Mouse (Mus musculus): ENCODE data around the gene Eif4e1b. TPM values are rescaled to one million over a fixed set of nuclear protein-coding genes. Genes with fewer than 3 reads are reported as not detected.

Eif4e1b gene
- polyA plus RNA-seq, 1 experiment from 2014 or later, result not detected

GRCm38 (mm10) chr13:54792259-54793230 lies 8.7 kb downstream of the Eif4e1b start:
- no peak for ATAC-seq (ENCODE audit: insufficient number of reproducible peaks, insufficient read depth, low FRiP score, low TSS enrichment, low read depth)
- H3K4me2 ChIP-seq, result no peak overlapping the region
- H3K27ac ChIP-seq, result no peak overlapping the region
- H3K9ac ChIP-seq (replicated peaks), result no peak overlapping the region
- WGBS, result 14% methylated on average over 21 of the region's 21 CpGs
- H3K27me3 ChIP-seq, result peaks cover 82% of the 10 kb centered on the region
- H3K9me3 ChIP-seq, result no peaks in the 10 kb centered on the region
- no peaks in the 10 kb centered on the region for H3K36me3 ChIP-seq
- H3K4me1 ChIP-seq (replicated peaks), result peaks cover 17% of the 10 kb centered on the region
- no peak overlapping the region for H3K4me3 ChIP-seq (replicated peaks)

- peaks cover 15% of the 10 kb centered on the region for H3K4me1 ChIP-seq (replicated peaks)
- WGBS, result 65% methylated on average over 16 of the region's 16 CpGs
- H3K9me3 ChIP-seq, result no peaks in the 10 kb centered on the region
- no peak overlapping the region for H3K4me2 ChIP-seq
- no peaks in the 10 kb centered on the region for H3K36me3 ChIP-seq
- H3K9ac ChIP-seq (replicated peaks), result no peak overlapping the region
- H3K27ac ChIP-seq, result no peak overlapping the region
- H3K27me3 ChIP-seq, result peaks cover 82% of the 10 kb centered on the region
- ATAC-seq (ENCODE audit: insufficient number of reproducible peaks, insufficient read depth, low FRiP score, low TSS enrichment, low read depth), result no peak
- no peak overlapping the region for H3K4me3 ChIP-seq (replicated peaks)
Observed at GRCm38 (mm10) chr13:54794002-54794577, 10.3 kb downstream of the Eif4e1b start.

DNA sequence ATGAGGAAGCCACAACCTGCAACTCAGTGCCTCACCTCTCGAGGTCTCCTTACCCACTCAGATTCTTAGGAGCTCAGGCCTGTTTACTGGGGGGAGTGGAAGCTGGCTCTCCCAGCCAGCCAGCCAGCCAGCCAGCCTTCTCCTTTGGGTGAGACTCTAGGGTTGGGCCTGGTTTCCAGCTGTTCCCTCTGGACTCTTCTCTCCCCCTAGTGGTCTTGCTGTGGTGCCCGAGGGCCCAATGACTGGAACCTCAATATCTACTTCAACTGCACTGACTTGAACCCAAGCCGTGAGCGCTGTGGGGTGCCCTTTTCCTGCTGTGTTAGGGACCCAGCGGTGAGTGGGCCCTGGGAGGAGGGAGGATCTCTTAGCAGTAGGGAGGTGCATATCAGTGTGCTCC lies 11.0 kb downstream of the Eif4e1b start:
- Histone ChIP-seq H3K4me2 (no peak overlapping the region), H3K4me3 (replicated peaks) (no peak overlapping the region), H3K27me3 (peaks cover 74% of the 10 kb centered on the region), H3K9me3 (no peaks in the 10 kb centered on the region), H3K4me1 (replicated peaks) (peaks cover 9% of the 10 kb centered on the region), H3K27ac (no peak overlapping the region), H3K36me3 (no peaks in the 10 kb centered on the region), H3K9ac (replicated peaks) (no peak overlapping the region)
- WGBS, result 49% methylated on average over 5 of the region's 5 CpGs
- no peak for ATAC-seq (ENCODE audit: insufficient number of reproducible peaks, insufficient read depth, low FRiP score, low TSS enrichment, low read depth)

DNA sequence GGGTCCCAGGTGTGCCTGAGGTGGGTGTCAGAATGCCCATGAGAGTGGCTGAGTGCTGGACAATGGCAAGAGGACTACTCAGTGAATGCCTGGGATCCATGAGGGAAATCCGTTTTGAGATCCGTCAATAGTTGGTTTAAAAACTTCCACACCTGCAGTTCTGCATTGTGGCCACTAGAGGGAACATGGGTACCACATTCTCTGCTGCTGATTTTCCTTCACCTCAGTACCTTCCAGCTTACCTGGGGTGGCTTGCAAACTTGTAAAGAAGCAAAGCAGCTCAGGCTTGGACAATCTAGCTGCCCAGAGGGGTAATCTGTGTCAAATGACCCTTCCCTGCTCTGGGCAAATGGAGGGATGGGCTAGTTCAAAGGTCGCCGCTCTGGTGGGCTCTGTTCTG lies 13.6 kb downstream of the Eif4e1b start:
- Histone ChIP-seq H3K9ac (replicated peaks) (no peak overlapping the region), H3K4me2 (no peak overlapping the region), H3K36me3 (no peaks in the 10 kb centered on the region), H3K27me3 (peaks cover 49% of the 10 kb centered on the region), H3K27ac (no peak overlapping the region), H3K4me1 (replicated peaks) (0 out of 2 replicates have a peak, but pooled peaks cover 4% of the 10 kb centered on the region), H3K4me3 (replicated peaks) (no peak overlapping the region), H3K9me3 (no peaks in the 10 kb centered on the region)
- ATAC-seq (ENCODE audit: insufficient number of reproducible peaks, insufficient read depth, low FRiP score, low TSS enrichment, low read depth), result no peak
- 41% methylated on average over 4 of the region's 4 CpGs for WGBS

- 81% methylated on average over 16 of the region's 16 CpGs for WGBS
- peaks cover 42% of the 10 kb centered on the region for H3K27me3 ChIP-seq
Observed at GRCm38 (mm10) chr13:54797861-54798643, 14.3 kb downstream of the Eif4e1b start.

GRCm38 (mm10) chr13:54798740-54799139 lies 14.9 kb downstream of the Eif4e1b start:
- no peak overlapping the region for H3K4me2 ChIP-seq
- H3K9ac ChIP-seq (replicated peaks), result no peak overlapping the region
- no peaks in the 10 kb centered on the region for H3K36me3 ChIP-seq
- peaks cover 36% of the 10 kb centered on the region for H3K27me3 ChIP-seq
- WGBS, result 74% methylated on average over 10 of the region's 10 CpGs
- no peak overlapping the region for H3K4me3 ChIP-seq (replicated peaks)
- H3K9me3 ChIP-seq, result no peaks in the 10 kb centered on the region
- no peak overlapping the region for H3K27ac ChIP-seq
- ATAC-seq (ENCODE audit: insufficient number of reproducible peaks, insufficient read depth, low FRiP score, low TSS enrichment, low read depth), result no peak
- no peaks in the 10 kb centered on the region for H3K4me1 ChIP-seq (replicated peaks)

More at GRCm38 (mm10) chr13:54797861-54798643, 14.3 kb downstream of the Eif4e1b start:
- Histone ChIP-seq H3K36me3 (no peaks in the 10 kb centered on the region), H3K9me3 (no peaks in the 10 kb centered on the region), H3K4me1 (replicated peaks) (no peaks in the 10 kb centered on the region), H3K9ac (replicated peaks) (no peak overlapping the region), H3K4me2 (no peak overlapping the region), H3K4me3 (replicated peaks) (no peak overlapping the region), H3K27ac (no peak overlapping the region)
- no peak for ATAC-seq (ENCODE audit: insufficient number of reproducible peaks, insufficient read depth, low FRiP score, low TSS enrichment, low read depth)

DNA sequence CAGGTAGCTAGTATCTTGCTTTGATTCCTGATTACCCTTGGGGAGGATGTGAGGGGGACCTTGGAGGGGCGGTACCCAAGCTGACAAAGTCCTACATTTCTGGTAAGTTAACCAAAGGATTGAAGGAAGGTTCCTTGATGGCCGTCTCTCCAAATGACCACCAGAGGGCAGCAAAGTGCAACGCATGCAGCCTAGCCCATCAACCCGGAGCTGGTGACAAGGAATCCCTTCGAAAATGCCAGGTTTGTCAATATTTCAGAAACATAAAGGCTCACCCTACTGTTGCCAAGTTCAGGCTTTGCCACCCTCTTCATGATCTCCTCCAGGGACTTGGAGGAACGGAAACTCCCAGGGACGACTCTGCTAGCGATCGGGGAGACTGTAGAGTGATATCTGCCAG lies 15.9 kb downstream of the Eif4e1b start:
- no peak for ATAC-seq (ENCODE audit: insufficient number of reproducible peaks, insufficient read depth, low FRiP score, low TSS enrichment, low read depth)
- no peaks in the 10 kb centered on the region for H3K9me3 ChIP-seq
- H3K4me3 ChIP-seq (replicated peaks), result no peak overlapping the region
- no peak overlapping the region for H3K9ac ChIP-seq (replicated peaks)
- H3K27ac ChIP-seq, result no peak overlapping the region
- H3K4me1 ChIP-seq (replicated peaks), result no peaks in the 10 kb centered on the region
- no peaks in the 10 kb centered on the region for H3K36me3 ChIP-seq
- H3K27me3 ChIP-seq, result peaks cover 36% of the 10 kb centered on the region
- 25% methylated on average over 9 of the region's 9 CpGs for WGBS
- H3K4me2 ChIP-seq, result no peak overlapping the region

DNA sequence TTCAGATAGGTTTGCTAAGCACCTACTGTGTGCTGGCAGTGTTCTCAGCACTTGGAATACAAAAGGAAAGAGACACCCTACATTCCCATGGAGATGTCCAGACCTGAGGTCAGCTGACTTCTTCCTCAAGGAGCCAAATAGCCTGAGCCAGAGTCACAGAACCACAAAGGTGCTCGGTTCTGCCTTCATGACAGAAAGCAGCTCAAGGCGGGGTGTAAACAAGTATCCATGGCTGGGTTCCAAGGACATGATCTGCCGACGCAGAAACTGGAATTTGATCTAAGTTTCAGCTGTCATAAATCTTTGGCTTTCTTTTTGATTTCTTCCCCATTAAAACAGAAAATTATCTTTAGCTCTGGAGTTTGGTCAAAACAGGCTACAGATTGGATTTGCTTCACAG lies 16.4 kb downstream of the Eif4e1b start:
- no peak overlapping the region for H3K4me2 ChIP-seq
- no peak for ATAC-seq (ENCODE audit: insufficient number of reproducible peaks, insufficient read depth, low FRiP score, low TSS enrichment, low read depth)
- H3K36me3 ChIP-seq, result no peaks in the 10 kb centered on the region
- H3K9me3 ChIP-seq, result no peaks in the 10 kb centered on the region
- no peaks in the 10 kb centered on the region for H3K4me1 ChIP-seq (replicated peaks)
- no peak overlapping the region for H3K4me3 ChIP-seq (replicated peaks)
- 65% methylated on average over 4 of the region's 4 CpGs for WGBS
- no peak overlapping the region for H3K9ac ChIP-seq (replicated peaks)
- H3K27me3 ChIP-seq, result peaks cover 36% of the 10 kb centered on the region
- H3K27ac ChIP-seq, result no peak overlapping the region

DNA sequence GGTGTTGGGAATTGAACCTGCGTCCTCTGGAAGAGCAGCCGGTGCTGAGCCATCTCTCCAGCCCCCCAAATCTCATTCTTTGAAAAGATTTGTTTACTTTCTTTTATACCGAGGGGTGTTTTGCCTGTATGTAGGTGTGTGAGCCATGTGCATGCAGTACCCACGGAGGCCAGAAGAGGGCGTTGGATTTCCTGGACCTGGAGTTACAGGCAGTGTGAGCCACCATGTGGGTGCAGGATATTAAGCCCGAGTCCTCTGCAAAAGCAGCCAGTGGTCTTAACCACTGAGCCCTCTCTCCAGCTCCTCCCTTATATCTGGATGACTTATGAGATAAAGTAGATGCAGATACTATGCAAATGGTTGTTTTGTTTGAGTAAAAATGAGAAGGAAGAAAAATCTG lies 19.2 kb downstream of the Eif4e1b start:
- WGBS, result 77% methylated on average over 6 of the region's 6 CpGs
- Histone ChIP-seq H3K4me2 (no peak overlapping the region), H3K27me3 (peaks cover 36% of the 10 kb centered on the region), H3K9me3 (no peaks in the 10 kb centered on the region), H3K4me3 (replicated peaks) (no peak overlapping the region), H3K9ac (replicated peaks) (no peak overlapping the region), H3K27ac (no peak overlapping the region), H3K4me1 (replicated peaks) (no peaks in the 10 kb centered on the region), H3K36me3 (no peaks in the 10 kb centered on the region)
- ATAC-seq (ENCODE audit: insufficient number of reproducible peaks, insufficient read depth, low FRiP score, low TSS enrichment, low read depth), result no peak

- peaks cover 28% of the 10 kb centered on the region for H3K27me3 ChIP-seq
- WGBS, result 36% methylated on average over 21 of the region's 21 CpGs
- no peaks in the 10 kb centered on the region for H3K4me1 ChIP-seq (replicated peaks)
- H3K9ac ChIP-seq (replicated peaks), result no peak overlapping the region
- H3K4me2 ChIP-seq, result no peak overlapping the region
- H3K36me3 ChIP-seq, result no peaks in the 10 kb centered on the region
- no peak overlapping the region for H3K4me3 ChIP-seq (replicated peaks)
- no peak overlapping the region for H3K27ac ChIP-seq
- ATAC-seq (ENCODE audit: insufficient number of reproducible peaks, insufficient read depth, low FRiP score, low TSS enrichment, low read depth), result no peak
- no peaks in the 10 kb centered on the region for H3K9me3 ChIP-seq
Observed at GRCm38 (mm10) chr13:54805134-54805838, 21.5 kb downstream of the Eif4e1b start.

Data from limb, embryonic 12.5 days (tissue).